Mouse (Mus musculus) liver, embryonic 15.5 days (tissue): Measurements from ENCODE around the gene Rps15. TPM values are rescaled to one million over a fixed set of nuclear protein-coding genes. Genes with fewer than 3 reads are reported as not detected.
"Not testable (repeated sequence)": the region's sequence is repeated elsewhere in the genome, so short reads cannot be mapped to it uniquely, and the experiment has no call there.

Experiments
- ATAC-seq: fragments of 200-750 bp; cut with Nextera tagmentation; 2 replicates; pipeline ENCODE4 v1.8.0; 2017; ENCODE audit warnings: moderate number of reproducible peaks, mild to moderate bottlenecking, moderate library complexity; ENCODE audit not compliant: insufficient read depth
- H3K27ac ChIP-seq: fragments of 300-500 bp; sonication (generic); replicated peaks from 2 replicates; pipeline ENCODE4 v1.5.1; 2015; ENCODE audit warnings: mild to moderate bottlenecking, inconsistent platforms
- H3K27me3 ChIP-seq: fragments of 300-500 bp; sonication (generic); 2 replicates; pipeline ENCODE4 v1.6.1; 2015; ENCODE audit warnings: mild to moderate bottlenecking, inconsistent platforms
- H3K36me3 ChIP-seq: fragments of 300-500 bp; sonication (generic); replicated peaks from 2 replicates; pipeline ENCODE4 v1.6.1; 2015; ENCODE audit warnings: moderate library complexity, mild to moderate bottlenecking, inconsistent platforms
- H3K4me1 ChIP-seq: fragments of 300-500 bp; sonication (generic); replicated peaks from 2 replicates; pipeline ENCODE4 v1.6.1; 2015; ENCODE audit warnings: inconsistent platforms
- H3K4me2 ChIP-seq: fragments of 300-500 bp; sonication (generic); 2 replicates; pipeline ENCODE4 v1.6.1; 2015; ENCODE audit warnings: moderate library complexity, mild to moderate bottlenecking, inconsistent platforms
- H3K4me3 ChIP-seq: fragments of 300-500 bp; sonication (generic); replicated peaks from 2 replicates; pipeline ENCODE4 v1.5.1; 2015; ENCODE audit warnings: mild to moderate bottlenecking, inconsistent platforms
- H3K9ac ChIP-seq: fragments of 300-500 bp; sonication (generic); 2 replicates; pipeline ENCODE4 v1.6.1; 2015; ENCODE audit warnings: moderate library complexity, mild to moderate bottlenecking, inconsistent platforms
- H3K9me3 ChIP-seq: fragments of 300-500 bp; sonication (generic); replicated peaks from 2 replicates; pipeline ENCODE4 v1.6.1; 2016; ENCODE audit warnings: inconsistent platforms
- WGBS: fragments of 180-500 bp; shearing (Covaris S2); methylation state at CpG from one replicate; pipeline ENCODE4 v1.1.7; 2015; ENCODE audit warnings: mixed read lengths; ENCODE audit not compliant: insufficient replicate concordance; 5-methylcytosine and 5-hydroxymethylcytosine counted together
- polyA plus RNA-seq: library from polyadenylated mRNA; unstranded; fragments of >200 nt; fragmentation: Nextera tagmentation; extraction: Ambion mirVana; gene quantifications from 2 replicates; pipeline ENCODE4 v1.2.1, GENCODE M21; 2015

Gene Rps15
- polyA plus RNA-seq = 501 and 527 TPM in 2 replicates

- Histone ChIP-seq H3K27ac (peak within 1 kb of the TSS; percentile 85), H3K36me3 (peaks cover 40% of the 10 kb centered on the region), H3K4me1 (peaks cover 53% of the 10 kb centered on the region), H3K4me3 (peak within 1 kb of the TSS; percentile 81), H3K9me3 (no peaks in the 10 kb centered on the region), H3K4me2 (peak within 1 kb of the TSS; percentile 86), H3K9ac (peak within 1 kb of the TSS; percentile 90), H3K27me3 (peaks cover 18% of the 10 kb centered on the region)
- under 1% methylated on average over 72 of the region's 72 CpGs for WGBS
- ATAC-seq = peak; percentile 81
Measured at GRCm38 (mm10) chr10:80292251-80293146, at the start of gene Rps15. Gene Rps15, plus strand, starts transcription at chr10:80292453.

DNA sequence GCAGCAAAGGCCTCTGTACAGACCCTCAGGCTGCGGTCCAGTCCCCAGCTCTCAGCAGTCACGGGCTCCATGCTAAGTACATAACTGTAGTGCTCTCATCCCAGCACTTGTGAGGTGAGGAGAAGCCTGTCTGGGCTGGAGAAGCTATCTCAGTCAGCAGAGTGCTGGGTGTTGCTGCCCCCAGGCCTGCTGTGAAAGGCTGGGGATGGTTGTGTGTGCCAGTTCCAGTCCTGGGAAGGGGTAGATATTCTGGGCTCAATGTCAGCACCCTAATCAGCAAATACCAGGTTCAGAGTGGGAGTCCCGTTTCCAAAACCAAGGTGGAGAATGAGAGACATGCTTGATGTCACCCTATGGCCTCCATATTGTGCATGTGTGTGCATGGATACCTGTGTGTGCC is 49.6 kb upstream of the Rps15 start:
- no peak overlapping the region for H3K9ac ChIP-seq
- no peak overlapping the region for H3K4me2 ChIP-seq
- peaks cover 72% of the 10 kb centered on the region for H3K36me3 ChIP-seq
- 66% methylated on average over 3 of the region's 3 CpGs for WGBS
- H3K27ac ChIP-seq = no peak overlapping the region
- ATAC-seq = no peak
- H3K27me3 ChIP-seq = no peaks in the 10 kb centered on the region
- H3K4me1 ChIP-seq = peaks cover 18% of the 10 kb centered on the region
- H3K4me3 ChIP-seq = no peak overlapping the region
- no peaks in the 10 kb centered on the region for H3K9me3 ChIP-seq

DNA sequence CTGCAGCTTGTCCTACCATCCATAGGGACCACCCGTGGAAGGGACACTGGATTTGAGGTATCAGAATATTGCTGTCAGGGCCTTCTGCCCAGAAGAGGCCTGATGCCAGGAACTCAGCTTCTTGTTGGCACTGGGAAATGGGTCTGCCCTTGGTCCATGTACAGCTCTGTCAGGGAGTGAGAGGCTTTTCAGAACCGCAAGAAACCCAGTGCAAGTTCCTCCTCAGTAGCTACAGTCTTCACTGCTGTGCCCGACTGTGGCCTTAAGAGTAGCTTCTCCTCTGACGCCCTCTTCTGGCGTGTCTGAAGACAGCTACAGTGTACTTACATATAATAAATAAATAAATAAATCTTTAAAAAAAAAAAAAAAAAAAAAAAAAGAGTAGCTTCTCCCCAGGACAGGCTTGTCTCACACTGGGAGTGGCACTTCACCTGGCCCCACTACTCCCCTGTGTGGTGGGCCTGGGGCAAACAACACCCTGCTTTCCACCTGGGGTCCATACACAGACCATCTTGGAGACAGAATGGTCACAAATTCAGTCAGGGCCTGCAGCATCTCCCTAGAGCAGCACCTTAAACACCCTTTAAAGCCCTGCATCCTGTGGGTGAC is 47.4 kb upstream of the Rps15 start:
- peaks cover 50% of the 10 kb centered on the region for H3K36me3 ChIP-seq
- no peaks in the 10 kb centered on the region for H3K27me3 ChIP-seq
- H3K4me3 ChIP-seq = no peak overlapping the region
- H3K9ac ChIP-seq = peak overlapping the region; percentile 15; the same call in 1 of the 2 replicates
- no peak for ATAC-seq
- H3K9me3 ChIP-seq = no peaks in the 10 kb centered on the region
- H3K4me1 ChIP-seq = peaks cover 33% of the 10 kb centered on the region
- no peak overlapping the region for H3K4me2 ChIP-seq
- no peak overlapping the region for H3K27ac ChIP-seq
- WGBS = 44% methylated on average over 5 of the region's 5 CpGs

DNA sequence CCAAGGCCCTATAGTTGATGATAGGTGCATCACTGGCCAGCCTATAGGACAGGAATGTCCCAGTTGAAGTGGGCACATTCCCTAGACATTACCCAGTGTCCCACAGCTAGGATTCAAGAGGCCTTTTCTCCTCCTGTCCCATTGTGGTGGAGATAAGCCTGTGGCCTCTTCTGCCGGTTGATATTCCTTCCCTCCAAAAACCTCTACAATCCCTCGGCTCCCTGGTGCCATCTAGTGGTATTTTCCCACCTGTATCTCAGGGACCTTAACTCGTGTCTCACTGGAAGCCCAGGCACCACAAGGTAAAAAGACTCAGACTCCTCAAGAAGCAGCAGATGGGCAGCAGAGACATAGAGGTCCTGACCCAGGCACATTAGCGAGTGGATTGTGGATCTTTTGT is 46.7 kb upstream of the Rps15 start:
- 0 out of 2 replicates have a peak overlapping the region, but pooled peaks have one; percentile 8 for H3K4me2 ChIP-seq
- WGBS = 3% methylated on average over 4 of the region's 4 CpGs
- H3K27ac ChIP-seq = 0 out of 2 replicates have a peak overlapping the region, but pooled peaks have one; percentile 34
- H3K4me3 ChIP-seq = no peak overlapping the region
- peaks cover 40% of the 10 kb centered on the region for H3K4me1 ChIP-seq
- no peaks in the 10 kb centered on the region for H3K27me3 ChIP-seq
- no peak for ATAC-seq
- no peaks in the 10 kb centered on the region for H3K9me3 ChIP-seq
- peaks cover 42% of the 10 kb centered on the region for H3K36me3 ChIP-seq
- H3K9ac ChIP-seq = peak overlapping the region; percentile 15; the same call in 1 of the 2 replicates

- peak overlapping the region; percentile 76 for H3K4me2 ChIP-seq
- H3K27ac ChIP-seq = 0 out of 2 replicates have a peak overlapping the region, but pooled peaks have one; percentile 25
- peak overlapping the region; percentile 75; the same call in 1 of the 2 replicates for H3K4me3 ChIP-seq
- H3K9ac ChIP-seq = no peak overlapping the region
- no peaks in the 10 kb centered on the region for H3K9me3 ChIP-seq
- no peak for ATAC-seq
- WGBS = 68% methylated on average over 6 of the region's 6 CpGs
- H3K4me1 ChIP-seq = peaks cover 55% of the 10 kb centered on the region
- peaks cover 34% of the 10 kb centered on the region for H3K36me3 ChIP-seq
- H3K27me3 ChIP-seq = no peaks in the 10 kb centered on the region
Measured at GRCm38 (mm10) chr10:80247849-80248248, 44.4 kb upstream of the Rps15 start.

GRCm38 (mm10) chr10:80248437-80248836 is 43.8 kb upstream of the Rps15 start:
- Histone ChIP-seq H3K4me2 (peak overlapping the region; percentile 76), H3K4me1 (peaks cover 55% of the 10 kb centered on the region), H3K4me3 (peak overlapping the region; percentile 75), H3K27ac (peak overlapping the region; percentile 88), H3K9ac (0 out of 2 replicates have a peak overlapping the region, but pooled peaks have one; percentile 28), H3K36me3 (peaks cover 34% of the 10 kb centered on the region)
- not testable (repeated sequence) for ATAC-seq, H3K9me3 ChIP-seq, H3K27me3 ChIP-seq
- 21% methylated on average over 3 of the region's 3 CpGs for WGBS

- Histone ChIP-seq H3K4me3 (peak within 1 kb of the TSS; percentile 75), H3K4me2 (peak within 1 kb of the TSS; percentile 76), H3K9me3 (no peaks in the 10 kb centered on the region), H3K27ac (peak within 1 kb of the TSS; percentile 88), H3K9ac (peak within 1 kb of the TSS; percentile 72), H3K36me3 (peaks cover 34% of the 10 kb centered on the region), H3K27me3 (no peaks in the 10 kb centered on the region), H3K4me1 (peaks cover 55% of the 10 kb centered on the region)
- WGBS = under 1% methylated on average over 53 of the region's 53 CpGs
- peak; percentile 86 for ATAC-seq
Measured at GRCm38 (mm10) chr10:80248971-80249640, 43.1 kb upstream of the Rps15 start, which contains the start of gene Ndufs7. Gene Ndufs7, plus strand, starts transcription at chr10:80249121.

DNA sequence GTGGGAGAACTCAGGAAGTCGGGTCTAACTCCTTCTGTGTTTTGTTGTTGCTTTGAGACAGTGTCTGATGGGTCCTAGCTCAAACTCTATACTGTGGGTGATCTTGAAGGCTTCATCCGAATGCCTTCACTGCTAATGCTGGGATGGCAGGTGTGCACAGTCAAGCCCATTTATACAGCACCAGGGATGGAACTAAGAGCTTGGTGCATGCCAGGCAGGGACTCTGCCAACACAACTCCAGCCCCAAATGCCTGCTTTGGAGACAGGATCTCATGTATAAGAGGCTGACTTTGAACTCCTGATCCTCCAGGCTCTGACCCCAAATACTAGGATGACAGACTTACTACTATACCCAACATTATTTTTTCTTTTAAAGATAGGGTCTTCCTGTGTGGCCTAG is 42.2 kb upstream of the Rps15 start:
- Histone ChIP-seq H3K9ac (peak overlapping the region; percentile 72), H3K4me2 (peak overlapping the region; percentile 76), H3K9me3 (no peaks in the 10 kb centered on the region), H3K4me3 (peak overlapping the region; percentile 75), H3K4me1 (peaks cover 54% of the 10 kb centered on the region), H3K27ac (peak overlapping the region; percentile 88), H3K27me3 (no peaks in the 10 kb centered on the region), H3K36me3 (peaks cover 36% of the 10 kb centered on the region)
- WGBS = 33% methylated on average over 2 of the region's 2 CpGs
- no peak for ATAC-seq

DNA sequence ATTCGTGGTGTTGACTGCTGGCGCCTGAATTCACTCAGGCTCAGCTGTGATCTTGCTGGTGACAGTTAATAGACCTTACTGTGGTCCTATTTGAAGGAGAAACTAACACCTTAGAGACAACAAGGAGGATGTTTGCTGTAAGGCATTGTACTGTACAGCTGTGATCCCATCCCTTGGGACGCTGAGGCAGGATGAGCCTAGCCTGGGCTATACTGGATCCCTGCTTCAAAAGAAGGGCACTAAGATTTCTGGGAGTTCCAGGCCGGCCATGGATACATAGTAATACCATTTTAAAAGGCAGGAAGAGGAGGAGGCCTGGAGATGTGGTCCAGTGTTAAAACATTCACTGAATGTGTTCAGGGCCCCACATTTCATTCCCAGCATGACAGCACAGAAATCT is 41.7 kb upstream of the Rps15 start:
- WGBS = 75% methylated on average over 4 of the region's 4 CpGs
- H3K9me3 ChIP-seq = no peaks in the 10 kb centered on the region
- ATAC-seq = no peak
- H3K9ac ChIP-seq = peak overlapping the region; percentile 72; the same call in 1 of the 2 replicates
- H3K4me2 ChIP-seq = peak overlapping the region; percentile 76
- peak overlapping the region; percentile 75 for H3K4me3 ChIP-seq
- H3K36me3 ChIP-seq = peaks cover 41% of the 10 kb centered on the region
- H3K27ac ChIP-seq = no peak overlapping the region; the same call in 1 of the 2 replicates
- H3K4me1 ChIP-seq = peaks cover 54% of the 10 kb centered on the region
- H3K27me3 ChIP-seq = no peaks in the 10 kb centered on the region

- peaks cover 55% of the 10 kb centered on the region for H3K36me3 ChIP-seq
- ATAC-seq = no peak
- no peak overlapping the region for H3K4me2 ChIP-seq
- peaks cover 49% of the 10 kb centered on the region for H3K4me1 ChIP-seq
- no peaks in the 10 kb centered on the region for H3K9me3 ChIP-seq
- H3K4me3 ChIP-seq = no peak overlapping the region
- H3K9ac ChIP-seq = no peak overlapping the region
- H3K27me3 ChIP-seq = no peaks in the 10 kb centered on the region
- H3K27ac ChIP-seq = no peak overlapping the region
Measured at GRCm38 (mm10) chr10:80252011-80252410, 40.2 kb upstream of the Rps15 start.
